Mouse (Mus musculus) thymus, adult 18-20 months (tissue): ENCODE data around the gene Foxd2.
A peak's percentile ranks its signal among the peaks of the same experiment; 100 is the strongest.

Source experiments
- DNase-seq, 2 experiments: peaks; one replicate each; pipeline ENCODE4 v3.0.0; 2022; ENCODE audit warnings: mixed read lengths in 2 of 2

Gene Foxd2

GRCm38 (mm10) chr4:114908829-114909601 lies at the start of gene Foxd2:
Gene Foxd2, minus strand, starts transcription at chr4:114908873.
- DNase-seq = peak; percentile 78 to 85

GRCm38 (mm10) chr4:114958231-114958630 lies 49.6 kb upstream of the Foxd2 start:
- DNase-seq = no peak

- DNase-seq = no peak
Measured at GRCm38 (mm10) chr4:114957403-114957802, 48.7 kb upstream of the Foxd2 start.

- DNase-seq = no peak
Measured at GRCm38 (mm10) chr4:114953172-114953571, 44.5 kb upstream of the Foxd2 start.

- no peak for DNase-seq
Measured at GRCm38 (mm10) chr4:114947852-114948481, 39.3 kb upstream of the Foxd2 start.

- peak; percentile 21 to 26 for DNase-seq
Measured at GRCm38 (mm10) chr4:114947395-114947794, 38.7 kb upstream of the Foxd2 start.

GRCm38 (mm10) chr4:114946416-114946815 lies 37.7 kb upstream of the Foxd2 start:
- DNase-seq = no peak

- DNase-seq = no peak
Measured at GRCm38 (mm10) chr4:114945021-114945420, 36.3 kb upstream of the Foxd2 start.

- no peak for DNase-seq
Measured at GRCm38 (mm10) chr4:114942583-114942982, 33.9 kb upstream of the Foxd2 start.

- no peak for DNase-seq
Measured at GRCm38 (mm10) chr4:114942112-114942511, 33.4 kb upstream of the Foxd2 start.

- DNase-seq = no peak
Measured at GRCm38 (mm10) chr4:114941311-114941710, 32.6 kb upstream of the Foxd2 start.

GRCm38 (mm10) chr4:114938248-114938647 lies 29.6 kb upstream of the Foxd2 start:
- no peak for DNase-seq

GRCm38 (mm10) chr4:114937459-114938047 lies 28.9 kb upstream of the Foxd2 start:
- no peak for DNase-seq

- no peak for DNase-seq
Measured at GRCm38 (mm10) chr4:114934188-114934587, 25.5 kb upstream of the Foxd2 start.

- no peak for DNase-seq
Measured at GRCm38 (mm10) chr4:114932747-114933146, 24.1 kb upstream of the Foxd2 start.

GRCm38 (mm10) chr4:114929155-114929554 lies 20.5 kb upstream of the Foxd2 start:
- no peak for DNase-seq

GRCm38 (mm10) chr4:114925917-114926312 lies 17.2 kb upstream of the Foxd2 start, which contains the start of gene Foxe3:
Gene Foxe3, minus strand, starts transcription at chr4:114926013.
- no peak for DNase-seq

GRCm38 (mm10) chr4:114924971-114925916 lies 16.6 kb upstream of the Foxd2 start:
- DNase-seq = no peak

GRCm38 (mm10) chr4:114917091-114917490 lies 8.4 kb upstream of the Foxd2 start:
- no peak for DNase-seq

- DNase-seq = no peak
Measured at GRCm38 (mm10) chr4:114916056-114916455, 7.4 kb upstream of the Foxd2 start.

GRCm38 (mm10) chr4:114913594-114913962 lies 4.9 kb upstream of the Foxd2 start:
- no peak for DNase-seq

- no peak for DNase-seq
Measured at GRCm38 (mm10) chr4:114912705-114913593, 4.3 kb upstream of the Foxd2 start.
